ENCODE assay signal across 15 mouse cellular contexts in the genomic region with DNA sequence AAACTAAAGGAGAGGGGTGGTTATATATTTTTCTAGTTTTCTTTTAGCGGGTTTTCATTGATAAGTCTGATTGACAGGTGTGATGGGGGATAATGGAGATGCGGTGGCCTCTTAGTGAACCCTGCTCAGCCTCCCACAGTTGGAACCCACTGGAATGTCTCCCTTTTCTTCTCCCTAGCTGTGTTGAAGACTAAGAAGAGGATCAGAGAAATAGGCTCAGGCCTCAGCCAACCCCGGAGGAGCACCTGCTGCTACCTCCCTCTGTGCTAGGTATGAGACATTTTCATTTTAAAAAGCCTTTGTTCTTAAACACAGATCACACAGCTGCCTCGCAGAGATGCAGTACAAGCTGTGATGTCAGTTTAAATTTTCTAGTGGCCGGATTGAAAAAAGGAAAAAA.
DNase-seq lines count a peak whose midpoint lies in the region; ATAC-seq and TF ChIP-seq lines count a peak whose summit lies in the region.
"Had no signal": no experiment of that assay in that cellular context is flagged by ENCODE, and none has a peak within 500 bp of the region (broad histone marks: within the 10 kb centered on the region; RNA-seq: fewer than 3 reads in every experiment).

No protein-coding gene starts in this region.

- H3K4me3 ChIP-seq in kidney, postnatal 0 days (replicated peaks; ENCODE audit: low read depth, low read length): no peak overlapping the region
- no peak overlapping the region for H3K4me3 ChIP-seq in forebrain, embryonic 13.5 days
- no peak overlapping the region for H3K4me3 ChIP-seq in stomach, embryonic 14.5 days (ENCODE audit: low read depth, low read length)
- H3K4me3 ChIP-seq: heart, adult 2 months; limb, embryonic 12.5 days; midbrain, embryonic 12.5 days; neural tube, embryonic 15.5 days had no signal

- peak overlapping the region; percentile 77 for H3K27ac ChIP-seq in kidney, postnatal 0 days
- H3K27ac ChIP-seq in forebrain, embryonic 13.5 days: no peak overlapping the region
- peak overlapping the region; percentile 89; the same call in 1 of the 2 replicates for H3K27ac ChIP-seq in stomach, embryonic 14.5 days (ENCODE audit: low read length)
- H3K27ac ChIP-seq: heart, adult 2 months had no signal

- no peak overlapping the region for H3K4me2 ChIP-seq in kidney, postnatal 0 days (ENCODE audit: low read length)
- H3K4me2 ChIP-seq in forebrain, embryonic 13.5 days: no peak overlapping the region
- no peak overlapping the region for H3K4me2 ChIP-seq in stomach, embryonic 14.5 days (replicated peaks; ENCODE audit: low read depth, low read length)
- H3K4me2 ChIP-seq: limb, embryonic 12.5 days; midbrain, embryonic 12.5 days; neural tube, embryonic 15.5 days had no signal

- no peak overlapping the region for H3K9ac ChIP-seq in kidney, postnatal 0 days (ENCODE audit: low read depth, low read length)
- no peak overlapping the region for H3K9ac ChIP-seq in forebrain, embryonic 13.5 days
- no peak overlapping the region for H3K9ac ChIP-seq in stomach, embryonic 14.5 days (replicated peaks; ENCODE audit: low read depth, low read length)
- H3K9ac ChIP-seq: limb, embryonic 12.5 days; midbrain, embryonic 12.5 days; neural tube, embryonic 15.5 days had no signal

- no peak for ATAC-seq in kidney, postnatal 0 days (replicated peaks; ENCODE audit: low FRiP score, low read depth)
- ATAC-seq in forebrain, embryonic 13.5 days: peak; percentile 53; the same call in 1 of the 2 replicates
- no peak for ATAC-seq in stomach, embryonic 14.5 days (ENCODE audit: insufficient number of reproducible peaks, insufficient read depth, low FRiP score, low read depth)

- no peaks in the 10 kb centered on the region for H3K9me3 ChIP-seq in kidney, postnatal 0 days (replicated peaks; ENCODE audit: low read length)
- H3K9me3 ChIP-seq in forebrain, embryonic 13.5 days (replicated peaks): no peaks in the 10 kb centered on the region
- no peaks in the 10 kb centered on the region for H3K9me3 ChIP-seq in stomach, embryonic 14.5 days (ENCODE audit: control insufficient read depth, low read depth, low read length)
- H3K9me3 ChIP-seq: limb, embryonic 12.5 days; midbrain, embryonic 12.5 days; neural tube, embryonic 15.5 days had no signal

- H3K4me1 ChIP-seq in kidney, postnatal 0 days (replicated peaks; ENCODE audit: insufficient read depth, low read length): peaks cover 20% of the 10 kb centered on the region
- H3K4me1 ChIP-seq in forebrain, embryonic 13.5 days: peaks cover 23% of the 10 kb centered on the region
- H3K4me1 ChIP-seq in stomach, embryonic 14.5 days (ENCODE audit: control insufficient read depth, insufficient read depth, low read length): peaks cover 19% of the 10 kb centered on the region

- no peaks in the 10 kb centered on the region for H3K36me3 ChIP-seq in kidney, postnatal 0 days (ENCODE audit: insufficient read depth, low read length)
- no peaks in the 10 kb centered on the region for H3K36me3 ChIP-seq in forebrain, embryonic 13.5 days (ENCODE audit: poor library complexity, severe bottlenecking)
- H3K36me3 ChIP-seq in stomach, embryonic 14.5 days (ENCODE audit: control insufficient read depth, insufficient read depth, low read length): no peaks in the 10 kb centered on the region
- H3K36me3 ChIP-seq: neural tube, embryonic 15.5 days had no signal

- no peak for TF ChIP-seq CTCF in kidney, postnatal 0 days (IDR thresholded peaks at IDR 0.05; ENCODE audit: low read depth)

- no peaks in the 10 kb centered on the region for H3K27me3 ChIP-seq in kidney, postnatal 0 days (ENCODE audit: insufficient read depth, low read length)
- no peaks in the 10 kb centered on the region for H3K27me3 ChIP-seq in forebrain, embryonic 13.5 days
- H3K27me3 ChIP-seq in stomach, embryonic 14.5 days (ENCODE audit: control insufficient read depth, insufficient read depth, low read length): no peaks in the 10 kb centered on the region
- H3K27me3 ChIP-seq: limb, embryonic 12.5 days; midbrain, embryonic 12.5 days; neural tube, embryonic 15.5 days had no signal

- no peak for DNase-seq in kidney, postnatal 0 days (ENCODE audit: low spot score)
- DNase-seq in kidney, adult 9 months: no peak
- peak; percentile 11 for DNase-seq in brain, adult 2 months (ENCODE audit: low read depth, low spot score)
- no peak for DNase-seq in ovary, postnatal 14 days (ENCODE audit: low spot score)
- DNase-seq in urinary bladder, postnatal 36 days (ENCODE audit: low spot score in 2 of 2): no peak
- DNase-seq: adrenal gland, postnatal 14 days; heart, adult 2 months; heart, postnatal 36 days; lung, adult 18-20 months; thymus, postnatal 25 days had no signal

- WGBS in kidney, postnatal 0 days: 61% methylated on average over 5 of the region's 5 CpGs
- 9% methylated on average over 5 of the region's 5 CpGs for WGBS in forebrain, embryonic 13.5 days
- 51% methylated on average over 5 of the region's 5 CpGs for WGBS in stomach, embryonic 14.5 days
